Comparison of ENCODE assay signal across 8 mouse cellular contexts in the genomic region with DNA sequence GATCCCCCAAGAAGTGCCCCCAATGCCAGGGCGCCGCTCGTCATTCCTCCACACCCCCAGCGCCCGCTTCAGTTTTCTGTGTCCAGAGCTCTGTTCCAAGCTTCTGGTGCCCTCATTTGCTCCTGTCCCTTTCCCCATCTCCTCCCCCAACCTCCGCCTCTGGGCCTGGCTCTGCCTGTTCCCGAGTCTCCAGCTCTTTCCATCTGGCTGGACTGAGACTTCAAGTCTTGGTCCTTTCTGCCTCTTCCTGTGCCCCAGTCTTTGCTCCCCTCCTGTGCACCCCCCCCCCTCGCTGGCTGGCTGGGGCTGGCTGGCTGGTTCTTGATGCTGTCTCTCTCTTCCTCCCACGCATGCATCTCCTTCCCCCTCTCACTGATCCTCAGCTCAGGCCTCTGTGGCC. TPM values are rescaled to one million over a fixed set of nuclear protein-coding genes. Genes with fewer than 3 reads are reported as not detected.
DNase-seq lines count a peak whose midpoint lies in the region; ATAC-seq lines count a peak whose summit lies in the region.

No protein-coding gene starts in this region.

- H3K27ac ChIP-seq in kidney, embryonic 16.5 days (ENCODE audit: low read length) = peak overlapping the region; percentile 16; the same call in 1 of the 2 replicates
- H3K27ac ChIP-seq in forebrain, embryonic 14.5 days (ENCODE audit: low read depth, low read length) = peak overlapping the region; percentile 98
- H3K27ac ChIP-seq in intestine, embryonic 16.5 days (ENCODE audit: low read length) = peak overlapping the region; percentile 65

- no peak for DNase-seq in kidney, adult 11 months
- DNase-seq in adipocyte (ENCODE audit: low spot score) = peak; percentile 55
- no peak for DNase-seq in forebrain, embryonic 14.5 days (ENCODE audit: low spot score)
- peak; percentile 49 to 52 for DNase-seq in right cerebral cortex, adult 2 months (ENCODE audit: low spot score in 2 of 2)
- DNase-seq in urinary bladder, adult 18-20 months (ENCODE audit: low spot score in 2 of 2) = no peak
- no peak for DNase-seq in spleen, adult 18-20 months

- H3K9ac ChIP-seq in kidney, embryonic 16.5 days (replicated peaks; ENCODE audit: low read length) = peak overlapping the region; percentile 39
- H3K9ac ChIP-seq in forebrain, embryonic 14.5 days (ENCODE audit: low read length) = peak overlapping the region; percentile 59
- H3K9ac ChIP-seq in intestine, embryonic 16.5 days (ENCODE audit: low read depth, low read length) = peak overlapping the region; percentile 51; the same call in 1 of the 2 replicates

- H3K4me3 ChIP-seq in kidney, embryonic 16.5 days (ENCODE audit: low read length) = peak overlapping the region; percentile 40
- no peak overlapping the region; the same call in 1 of the 2 replicates for H3K4me3 ChIP-seq in forebrain, embryonic 14.5 days (ENCODE audit: low read depth, low read length)
- peak overlapping the region; percentile 43 for H3K4me3 ChIP-seq in intestine, embryonic 16.5 days (ENCODE audit: low read length)

- H3K4me2 ChIP-seq in kidney, embryonic 16.5 days (replicated peaks; ENCODE audit: low read depth, low read length) = peak overlapping the region; percentile 61
- H3K4me2 ChIP-seq in forebrain, embryonic 14.5 days (ENCODE audit: low read length) = peak overlapping the region; percentile 59
- H3K4me2 ChIP-seq in intestine, embryonic 16.5 days (ENCODE audit: low read depth, low read length) = peak overlapping the region; percentile 60

- H3K36me3 ChIP-seq in kidney, embryonic 16.5 days (ENCODE audit: insufficient read depth, low read length) = peaks cover 17% of the 10 kb centered on the region
- peaks cover 20% of the 10 kb centered on the region for H3K36me3 ChIP-seq in forebrain, embryonic 14.5 days (ENCODE audit: control insufficient read depth, insufficient read depth, low read length)
- 0 out of 2 replicates have a peak, but pooled peaks cover 7% of the 10 kb centered on the region for H3K36me3 ChIP-seq in intestine, embryonic 16.5 days (ENCODE audit: control insufficient read depth, insufficient read depth, low read length)

- WGBS in kidney, embryonic 16.5 days = 23% methylated on average over 9 of the region's 9 CpGs
- 25% methylated on average over 9 of the region's 9 CpGs for WGBS in forebrain, embryonic 14.5 days
- WGBS in intestine, embryonic 16.5 days = 34% methylated on average over 9 of the region's 9 CpGs

- H3K4me1 ChIP-seq in kidney, embryonic 16.5 days (ENCODE audit: insufficient read depth, low read length) = peaks cover 58% of the 10 kb centered on the region
- H3K4me1 ChIP-seq in forebrain, embryonic 14.5 days (ENCODE audit: control insufficient read depth, insufficient read depth, low read length) = peaks cover 68% of the 10 kb centered on the region
- H3K4me1 ChIP-seq in intestine, embryonic 16.5 days (ENCODE audit: control insufficient read depth, insufficient read depth, low read length) = peaks cover 45% of the 10 kb centered on the region

- H3K9me3 ChIP-seq in kidney, embryonic 16.5 days (ENCODE audit: low read length) = no peaks in the 10 kb centered on the region
- H3K9me3 ChIP-seq in forebrain, embryonic 14.5 days (replicated peaks; ENCODE audit: control insufficient read depth, low read length) = no peaks in the 10 kb centered on the region
- no peaks in the 10 kb centered on the region for H3K9me3 ChIP-seq in intestine, embryonic 16.5 days (ENCODE audit: control insufficient read depth, low read length)

- no peaks in the 10 kb centered on the region for H3K27me3 ChIP-seq in kidney, embryonic 16.5 days (ENCODE audit: insufficient read depth, low read length)
- H3K27me3 ChIP-seq in forebrain, embryonic 14.5 days (replicated peaks; ENCODE audit: control insufficient read depth, insufficient read depth, low read length) = no peaks in the 10 kb centered on the region
- H3K27me3 ChIP-seq in intestine, embryonic 16.5 days (replicated peaks; ENCODE audit: control insufficient read depth, insufficient read depth, low read length) = 0 out of 2 replicates have a peak, but pooled peaks cover 2% of the 10 kb centered on the region

- ATAC-seq in kidney, embryonic 16.5 days (ENCODE audit: low FRiP score, low TSS enrichment) = no peak
- ATAC-seq in forebrain, embryonic 14.5 days = no peak
- no peak for ATAC-seq in intestine, embryonic 16.5 days

RNA-seq across cellular contexts. Expression of gene Dlg4, which starts 10.7 kb away (rescaled TPM):
- 9.3 and 13.2 TPM in 2 replicates for polyA plus RNA-seq in kidney, embryonic 16.5 days (2015; fragmentation: Nextera tagmentation; extraction: Ambion mirVana)
- 19.3 and 21.0 TPM in 2 replicates for polyA plus RNA-seq in forebrain, embryonic 14.5 days (2014; fragmentation: Nextera tagmentation; extraction: Ambion mirVana)
- 5.1 and 6.1 TPM in 2 replicates for polyA plus RNA-seq in intestine, embryonic 16.5 days (2015; fragmentation: Nextera tagmentation; extraction: Ambion mirVana)

RNA-seq across cellular contexts. Expression of gene Acadvl, which starts 12.2 kb away (rescaled TPM):
- polyA plus RNA-seq in kidney, embryonic 16.5 days (2015; fragmentation: Nextera tagmentation; extraction: Ambion mirVana) = 107 and 114 TPM in 2 replicates
- 53.3 and 58.4 TPM in 2 replicates for polyA plus RNA-seq in forebrain, embryonic 14.5 days (2014; fragmentation: Nextera tagmentation; extraction: Ambion mirVana)
- polyA plus RNA-seq in intestine, embryonic 16.5 days (2015; fragmentation: Nextera tagmentation; extraction: Ambion mirVana) = 172 and 189 TPM in 2 replicates

RNA-seq across cellular contexts. Expression of gene Asgr1, which starts 26.5 kb away (rescaled TPM):
- 1.3 and 1.4 TPM in 2 replicates for polyA plus RNA-seq in kidney, embryonic 16.5 days (2015; fragmentation: Nextera tagmentation; extraction: Ambion mirVana)
- 2.0 and 2.1 TPM in 2 replicates for polyA plus RNA-seq in forebrain, embryonic 14.5 days (2014; fragmentation: Nextera tagmentation; extraction: Ambion mirVana)
- 0.17 and 0.31 TPM in 2 replicates for polyA plus RNA-seq in intestine, embryonic 16.5 days (2015; fragmentation: Nextera tagmentation; extraction: Ambion mirVana)

RNA-seq across cellular contexts. Expression of gene Dvl2, which starts 27.0 kb away (rescaled TPM):
- polyA plus RNA-seq in kidney, embryonic 16.5 days (2015; fragmentation: Nextera tagmentation; extraction: Ambion mirVana) = 39.1 and 40.7 TPM in 2 replicates
- polyA plus RNA-seq in forebrain, embryonic 14.5 days (2014; fragmentation: Nextera tagmentation; extraction: Ambion mirVana) = 19.7 and 25.7 TPM in 2 replicates
- polyA plus RNA-seq in intestine, embryonic 16.5 days (2015; fragmentation: Nextera tagmentation; extraction: Ambion mirVana) = 23.8 and 26.0 TPM in 2 replicates

RNA-seq across cellular contexts. Expression of gene Phf23, which starts 31.8 kb away (rescaled TPM):
- polyA plus RNA-seq in kidney, embryonic 16.5 days (2015; fragmentation: Nextera tagmentation; extraction: Ambion mirVana) = 69.1 and 74.5 TPM in 2 replicates
- polyA plus RNA-seq in forebrain, embryonic 14.5 days (2014; fragmentation: Nextera tagmentation; extraction: Ambion mirVana) = 49.4 and 49.6 TPM in 2 replicates
- polyA plus RNA-seq in intestine, embryonic 16.5 days (2015; fragmentation: Nextera tagmentation; extraction: Ambion mirVana) = 49.7 and 53.1 TPM in 2 replicates

Comparison
In these comparisons a context has a peak if more than half of its experiments do, and no peak if none do; other contexts are left out.
1. H3K27ac ChIP-seq: peak in every context shown above with its lines; median percentile 98 in forebrain, embryonic 14.5 days; 65 in intestine, embryonic 16.5 days; 16 in kidney, embryonic 16.5 days.
2. DNase-seq: peak in adipocyte (single experiment) and right cerebral cortex, adult 2 months (2 of 2); none in kidney, adult 11 months (single experiment), forebrain, embryonic 14.5 days (single experiment), urinary bladder, adult 18-20 months (0 of 2) and spleen, adult 18-20 months (0 of 2).
3. Peak in every context shown above with its lines, with median percentiles within 50 percentile points of each other: H3K4me2 ChIP-seq and H3K9ac ChIP-seq.